Mouse (Mus musculus) midbrain, embryonic 12.5 days (tissue): Measurements from ENCODE around the gene Gabrr3. TPM values are rescaled to one million over a fixed set of nuclear protein-coding genes. Genes with fewer than 3 reads are reported as not detected.
"Not testable (repeated sequence)": the region's sequence is repeated elsewhere in the genome, so short reads cannot be mapped to it uniquely, and the experiment has no call there.

Experiments
- ATAC-seq: fragments of 200-750 bp; cut with Nextera tagmentation; 2 replicates; pipeline ENCODE4 v1.8.0; 2017; ENCODE audit warnings: low read depth, moderate TSS enrichment, moderate library complexity; ENCODE audit not compliant: low FRiP score
- H3K27ac ChIP-seq: fragments of 300-500 bp; sonication (generic); replicated peaks from 2 replicates; pipeline ENCODE4 v1.5.1; 2016; ENCODE audit warnings: mild to moderate bottlenecking
- H3K27me3 ChIP-seq: fragments of 300-500 bp; sonication (generic); 2 replicates; pipeline ENCODE4 v1.6.1; 2016; ENCODE audit warnings: mild to moderate bottlenecking
- H3K36me3 ChIP-seq: fragments of 300-500 bp; sonication (generic); 2 replicates; pipeline ENCODE4 v1.6.1; 2016
- H3K4me1 ChIP-seq: fragments of 300-500 bp; sonication (generic); 2 replicates; pipeline ENCODE4 v1.6.1; 2016
- H3K4me2 ChIP-seq: fragments of 300-500 bp; sonication (generic); replicated peaks from 2 replicates; pipeline ENCODE4 v1.6.1; 2016; ENCODE audit warnings: mild to moderate bottlenecking, moderate library complexity
- H3K4me3 ChIP-seq: fragments of 300-500 bp; sonication (generic); 2 replicates; pipeline ENCODE4 v1.5.1; 2016; ENCODE audit warnings: mild to moderate bottlenecking
- H3K9ac ChIP-seq: fragments of 300-500 bp; sonication (generic); replicated peaks from 2 replicates; pipeline ENCODE4 v1.6.1; 2016; ENCODE audit warnings: mild to moderate bottlenecking, moderate library complexity
- H3K9me3 ChIP-seq: fragments of 300-500 bp; sonication (generic); 2 replicates; pipeline ENCODE4 v1.6.1; 2016; ENCODE audit warnings: mild to moderate bottlenecking
- WGBS: fragments of 180-500 bp; shearing (Covaris S2); methylation state at CpG from one replicate; pipeline ENCODE4 v1.1.7; 2016; 5-methylcytosine and 5-hydroxymethylcytosine counted together
- polyA plus RNA-seq: library from polyadenylated mRNA; unstranded; fragments of >200 nt; fragmentation: Nextera tagmentation; extraction: Ambion mirVana; gene quantifications from 2 replicates; pipeline ENCODE4 v1.2.1, GENCODE M21; 2016

Gene Gabrr3
- polyA plus RNA-seq, 1 experiment from 2014 or later, result 0.27 TPM

DNA sequence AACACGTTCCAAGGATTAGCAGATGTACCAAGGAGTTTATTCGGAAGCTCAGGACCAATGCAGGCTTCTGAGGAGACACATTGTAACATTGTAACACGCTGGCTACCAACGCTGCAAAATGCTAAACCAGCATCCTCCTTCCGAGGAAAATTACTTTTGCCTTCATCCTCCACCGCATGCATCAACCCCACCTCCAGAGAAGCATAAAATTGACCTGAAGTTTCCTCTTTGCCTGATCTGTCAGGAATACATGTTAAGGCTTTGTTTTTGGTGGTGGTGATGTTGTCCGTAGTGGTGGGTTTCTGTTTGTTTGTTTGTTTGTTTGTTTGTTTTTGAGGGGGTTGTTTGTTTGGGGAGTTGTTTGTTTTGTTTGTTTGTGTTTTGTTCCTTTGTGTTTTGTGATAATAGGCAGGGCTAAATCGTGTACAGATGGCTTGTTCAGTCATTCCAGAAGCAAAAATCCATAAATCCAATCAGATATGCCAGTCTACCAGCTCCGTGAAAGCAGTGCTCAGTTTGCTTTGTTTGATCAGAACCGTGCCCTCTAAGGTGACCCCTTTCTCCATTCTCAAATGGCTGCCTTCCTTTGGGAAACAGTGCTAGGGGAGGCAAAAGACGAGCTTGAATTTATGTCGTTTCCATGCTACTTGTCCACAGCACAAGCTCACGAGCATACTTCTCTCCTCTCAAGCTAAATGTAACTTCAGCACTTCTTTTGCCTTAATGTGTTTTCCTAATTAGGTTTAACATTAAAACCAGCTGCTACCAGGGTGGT is 14.6 kb downstream of the Gabrr3 start:
- peak overlapping the region; percentile 25; the same call in 1 of the 2 replicates for H3K27ac ChIP-seq

DNA sequence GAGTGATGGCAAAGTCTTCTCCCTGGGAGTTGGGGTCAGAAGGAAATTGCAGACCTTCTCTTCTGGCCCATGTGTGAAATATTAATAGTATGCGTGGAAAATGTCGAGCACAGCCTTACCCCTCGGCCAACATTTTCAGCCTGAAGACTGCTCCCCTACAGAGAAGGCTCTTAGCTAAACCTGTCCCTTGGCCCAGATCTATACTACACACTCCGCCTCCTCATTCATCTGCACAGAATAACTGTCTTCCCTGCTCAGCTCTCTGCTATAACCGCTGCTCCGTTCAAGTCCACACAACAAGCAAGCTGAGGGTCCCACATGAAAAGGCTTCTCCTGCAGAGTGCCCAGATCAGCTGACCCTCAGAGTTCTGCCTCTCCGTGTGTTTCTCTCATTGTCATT is 20.8 kb downstream of the Gabrr3 start:
- no peak overlapping the region for H3K4me3 ChIP-seq
- H3K36me3 ChIP-seq, result no peaks in the 10 kb centered on the region
- H3K4me2 ChIP-seq, result no peak overlapping the region
- WGBS, result 72% methylated on average over 7 of the region's 7 CpGs
- ATAC-seq, result peak; percentile 58; the same call in 1 of the 2 replicates
- no peak overlapping the region for H3K9ac ChIP-seq
- H3K4me1 ChIP-seq, result no peaks in the 10 kb centered on the region
- H3K27me3 ChIP-seq, result no peaks in the 10 kb centered on the region
- no peak overlapping the region for H3K27ac ChIP-seq
- H3K9me3 ChIP-seq, result no peaks in the 10 kb centered on the region

More for the DNA sequence above, 14.6 kb downstream of the Gabrr3 start:
- Histone ChIP-seq H3K4me3 (no peak overlapping the region), H3K9me3 (no peaks in the 10 kb centered on the region), H3K27me3 (no peaks in the 10 kb centered on the region), H3K4me1 (peaks cover 3% of the 10 kb centered on the region; the same call in 1 of the 2 replicates), H3K4me2 (no peak overlapping the region), H3K9ac (no peak overlapping the region), H3K36me3 (no peaks in the 10 kb centered on the region)
- ATAC-seq, result peak; percentile 39; the same call in 1 of the 2 replicates
- 41% methylated on average over 13 of the region's 13 CpGs for WGBS

DNA sequence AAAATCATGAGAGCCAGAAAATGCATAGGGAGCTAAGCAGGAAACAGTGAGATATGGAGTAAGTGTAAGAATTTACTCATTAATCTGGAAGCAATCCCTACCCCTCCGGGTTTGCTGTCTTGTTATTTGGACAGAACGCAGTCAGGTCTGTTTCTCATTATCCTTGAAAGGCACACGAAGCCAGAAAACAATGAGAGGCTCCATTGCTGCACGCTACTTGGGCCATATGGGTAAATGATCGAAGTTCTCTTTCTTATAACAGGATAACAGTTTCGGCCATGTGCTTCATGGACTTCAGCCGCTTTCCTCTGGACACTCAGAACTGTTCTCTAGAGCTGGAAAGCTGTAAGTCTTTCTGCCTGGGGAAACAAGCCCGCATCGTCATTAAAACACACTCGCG is 26.0 kb downstream of the Gabrr3 start:
- H3K36me3 ChIP-seq, result no peaks in the 10 kb centered on the region
- ATAC-seq, result no peak
- WGBS, result 75% methylated on average over 11 of the region's 11 CpGs

DNA sequence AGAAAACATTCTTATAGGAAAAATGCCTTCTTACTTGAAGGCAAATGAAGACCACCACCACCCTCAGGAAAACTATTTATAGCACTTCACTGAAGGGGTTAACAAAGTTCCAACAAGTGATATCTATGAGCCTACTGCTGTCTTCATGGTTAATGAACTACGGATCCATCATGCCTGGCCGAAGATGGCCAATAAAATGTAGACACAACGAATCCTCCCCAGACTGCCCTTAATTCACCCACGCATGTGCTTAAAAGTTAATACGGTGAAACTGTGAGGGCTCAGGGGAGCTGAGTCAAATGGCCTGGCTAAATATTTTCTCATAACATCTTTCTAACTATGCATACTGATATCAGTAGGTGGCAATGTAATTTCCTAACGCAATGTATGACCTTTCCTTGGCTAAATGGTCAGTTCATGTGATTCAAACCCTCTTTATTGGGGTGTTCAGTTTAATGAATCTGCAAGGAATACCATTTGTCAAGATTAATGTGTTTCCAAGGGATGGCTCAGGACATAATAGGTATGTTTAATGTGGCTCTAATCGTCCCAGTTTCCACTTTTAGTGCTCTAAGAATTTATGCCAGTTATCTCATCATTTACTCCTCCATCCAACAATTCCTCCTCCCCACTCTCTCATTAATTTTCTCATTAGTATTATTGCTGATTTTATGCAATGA is 37.9 kb downstream of the Gabrr3 start:
- Histone ChIP-seq H3K9me3 (no peaks in the 10 kb centered on the region), H3K36me3 (no peaks in the 10 kb centered on the region), H3K27me3 (no peaks in the 10 kb centered on the region), H3K27ac (no peak overlapping the region), H3K4me3 (no peak overlapping the region), H3K4me1 (no peaks in the 10 kb centered on the region), H3K9ac (no peak overlapping the region), H3K4me2 (no peak overlapping the region)
- no peak for ATAC-seq
- 86% methylated on average over 7 of the region's 7 CpGs for WGBS

More for the DNA sequence above, 26.0 kb downstream of the Gabrr3 start:
- no peaks in the 10 kb centered on the region for H3K27me3 ChIP-seq
- H3K27ac ChIP-seq, result no peak overlapping the region; the same call in 1 of the 2 replicates
- no peaks in the 10 kb centered on the region for H3K4me1 ChIP-seq
- H3K9ac ChIP-seq, result no peak overlapping the region
- no peak overlapping the region for H3K4me3 ChIP-seq
- H3K4me2 ChIP-seq, result no peak overlapping the region
- no peaks in the 10 kb centered on the region for H3K9me3 ChIP-seq

DNA sequence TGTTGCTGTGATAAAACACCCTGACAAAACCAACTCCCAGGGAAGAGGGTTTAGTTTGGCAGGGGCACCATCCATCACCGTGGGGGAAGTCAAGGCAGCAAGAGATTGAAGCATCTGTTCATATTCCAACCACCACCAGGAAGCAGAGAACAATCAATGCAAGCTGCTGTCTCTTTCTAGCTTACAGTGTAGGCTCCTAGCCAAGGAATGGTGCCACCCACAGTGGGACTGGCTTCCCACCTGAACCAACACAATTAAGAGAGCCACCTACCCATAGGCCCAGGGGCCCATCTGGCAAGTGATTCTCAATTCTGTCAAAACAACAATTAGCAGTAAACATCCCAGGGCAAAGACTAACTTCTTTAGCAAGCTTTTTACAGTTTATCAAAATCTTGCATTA is 41.0 kb downstream of the Gabrr3 start:
- WGBS, result 81% methylated on average over 1 of the region's 1 CpGs
- H3K4me3 ChIP-seq, result no peak overlapping the region

DNA sequence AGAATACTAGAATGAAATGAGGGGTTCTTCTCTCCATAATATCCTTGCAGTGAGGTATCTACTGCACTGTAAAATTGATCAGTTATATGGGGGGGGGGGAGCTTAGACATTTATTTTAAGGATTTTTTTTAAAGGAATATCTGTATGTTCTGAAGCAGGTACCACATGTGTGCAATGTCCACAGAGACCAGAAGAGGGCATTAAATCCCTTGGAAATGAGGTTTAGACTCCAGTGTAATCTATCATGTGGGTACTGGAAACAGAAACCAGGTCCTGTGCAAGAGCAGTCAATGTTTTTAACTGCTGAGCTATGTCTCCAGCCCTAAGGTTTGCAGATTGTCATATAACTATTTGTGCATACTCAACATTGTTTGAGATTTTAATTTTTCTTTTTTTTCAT is 42.0 kb downstream of the Gabrr3 start:
- H3K4me1 ChIP-seq, result no peaks in the 10 kb centered on the region
- no peak overlapping the region for H3K4me3 ChIP-seq
- no peak overlapping the region for H3K9ac ChIP-seq
- H3K4me2 ChIP-seq, result no peak overlapping the region
- no peak overlapping the region for H3K27ac ChIP-seq
- H3K9me3 ChIP-seq, result no peaks in the 10 kb centered on the region
- ATAC-seq, result no peak
- no peaks in the 10 kb centered on the region for H3K36me3 ChIP-seq
- no peaks in the 10 kb centered on the region for H3K27me3 ChIP-seq

More for the DNA sequence above, 41.0 kb downstream of the Gabrr3 start:
- no peaks in the 10 kb centered on the region for H3K27me3 ChIP-seq
- no peak for ATAC-seq
- H3K4me2 ChIP-seq, result no peak overlapping the region
- H3K36me3 ChIP-seq, result no peaks in the 10 kb centered on the region
- no peaks in the 10 kb centered on the region for H3K9me3 ChIP-seq
- no peak overlapping the region for H3K27ac ChIP-seq
- no peaks in the 10 kb centered on the region for H3K4me1 ChIP-seq
- H3K9ac ChIP-seq, result no peak overlapping the region

DNA sequence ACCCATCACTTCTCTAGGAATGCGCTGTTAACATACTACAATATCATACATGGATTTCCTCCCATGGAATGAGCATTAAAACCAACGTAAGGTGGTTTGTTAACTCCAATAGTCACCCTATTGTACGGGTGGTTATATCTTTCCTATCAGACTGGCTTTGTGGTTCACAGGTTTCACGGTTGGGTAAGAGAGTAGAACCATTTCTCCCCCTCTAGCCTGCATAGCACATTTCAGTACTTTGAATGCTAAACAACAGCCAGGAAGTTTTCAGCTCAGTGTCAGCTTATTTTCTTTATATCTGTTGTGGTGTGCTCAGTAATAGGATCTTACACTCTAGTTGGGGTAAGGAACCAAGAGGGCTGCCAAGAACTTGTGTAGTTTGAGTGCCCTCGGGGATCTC is 44.7 kb downstream of the Gabrr3 start:
- H3K4me2 ChIP-seq, result no peak overlapping the region
- no peaks in the 10 kb centered on the region for H3K9me3 ChIP-seq
- no peaks in the 10 kb centered on the region for H3K4me1 ChIP-seq
- ATAC-seq, result no peak
- H3K4me3 ChIP-seq, result no peak overlapping the region
- no peaks in the 10 kb centered on the region for H3K27me3 ChIP-seq
- WGBS, result 88% methylated on average over 5 of the region's 5 CpGs
- no peaks in the 10 kb centered on the region for H3K36me3 ChIP-seq
- no peak overlapping the region for H3K27ac ChIP-seq
- no peak overlapping the region for H3K9ac ChIP-seq

DNA sequence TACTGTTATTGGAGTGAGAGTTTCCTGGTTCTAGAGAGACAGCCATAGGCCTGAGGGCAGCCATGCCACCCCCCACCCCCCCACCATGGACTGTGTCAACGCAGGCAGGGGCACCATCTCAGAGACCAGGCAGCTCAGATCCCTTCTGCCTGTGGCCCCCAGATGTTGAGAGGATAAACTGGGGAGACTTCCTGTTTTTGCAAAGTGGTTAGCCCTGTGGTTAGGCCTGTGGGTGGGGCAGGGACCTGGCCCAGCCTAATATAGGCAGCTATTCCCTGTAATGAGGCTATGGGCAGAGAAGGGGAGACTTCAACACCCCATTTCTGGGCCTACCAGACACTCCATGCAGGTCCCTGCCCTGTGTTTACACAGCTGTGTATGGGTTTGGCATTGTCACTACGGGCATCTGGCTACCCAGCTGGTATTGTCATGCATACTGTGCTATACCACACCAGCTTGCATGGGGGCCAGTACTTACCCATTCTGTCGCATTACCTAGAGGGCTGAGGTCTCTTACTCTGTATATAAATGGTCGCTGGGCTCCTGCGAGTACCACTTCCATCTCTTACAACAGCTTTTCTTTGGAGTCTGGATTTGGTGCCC is 52.2 kb downstream of the Gabrr3 start:
- H3K27ac ChIP-seq, H3K4me2 ChIP-seq, H3K36me3 ChIP-seq, ATAC-seq, H3K9me3 ChIP-seq, H3K4me3 ChIP-seq, H3K4me1 ChIP-seq, H3K27me3 ChIP-seq, H3K9ac ChIP-seq: not testable (repeated sequence)
- WGBS, result 73% methylated on average over 5 of the region's 5 CpGs

DNA sequence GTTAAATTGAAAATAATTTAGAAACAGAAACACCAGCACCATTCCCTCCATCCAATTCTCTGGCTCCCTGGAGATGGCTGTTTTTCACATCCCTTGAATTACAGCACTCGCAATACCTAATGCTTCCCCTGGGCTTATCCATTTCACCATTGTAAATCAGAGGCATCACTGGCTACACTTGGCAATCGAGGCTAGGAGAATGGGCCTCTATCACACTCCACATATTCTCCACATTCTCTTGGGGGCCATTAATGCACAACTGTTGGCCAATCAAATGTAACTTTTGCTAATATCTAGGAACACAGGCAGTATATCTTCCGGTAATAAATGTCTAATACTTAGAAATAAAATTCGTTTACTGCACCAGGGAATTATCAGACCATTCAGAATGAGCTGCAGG is 56.4 kb downstream of the Gabrr3 start:
- Histone ChIP-seq H3K9ac (no peak overlapping the region), H3K27ac (no peak overlapping the region), H3K4me2 (no peak overlapping the region), H3K36me3 (no peaks in the 10 kb centered on the region), H3K27me3 (no peaks in the 10 kb centered on the region), H3K4me3 (no peak overlapping the region), H3K4me1 (no peaks in the 10 kb centered on the region), H3K9me3 (0 out of 2 replicates have a peak, but pooled peaks cover 4% of the 10 kb centered on the region)
- 80% methylated on average over 4 of the region's 4 CpGs for WGBS
- no peak for ATAC-seq

DNA sequence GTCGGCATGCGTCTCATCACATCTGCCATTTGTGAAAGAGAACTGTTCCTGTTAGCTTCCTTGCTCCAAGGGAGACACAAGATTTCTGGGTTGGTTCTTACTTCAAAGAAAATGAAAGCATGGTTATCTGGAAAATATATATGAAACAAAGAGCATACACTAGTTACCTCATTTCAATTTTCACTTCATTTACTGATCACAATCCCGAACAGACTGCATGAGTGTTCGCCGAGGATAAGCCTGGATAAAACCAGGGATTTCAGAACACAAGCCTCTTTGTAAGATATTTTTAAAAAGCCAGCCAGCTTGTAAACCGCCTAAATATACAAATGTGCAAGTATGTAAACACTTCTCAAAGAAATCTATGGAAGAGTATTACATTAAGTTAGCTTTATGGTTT is 56.8 kb downstream of the Gabrr3 start:
- Histone ChIP-seq H3K4me2 (no peak overlapping the region), H3K36me3 (no peaks in the 10 kb centered on the region), H3K4me1 (no peaks in the 10 kb centered on the region), H3K9me3 (0 out of 2 replicates have a peak, but pooled peaks cover 4% of the 10 kb centered on the region), H3K4me3 (no peak overlapping the region), H3K9ac (no peak overlapping the region), H3K27me3 (no peaks in the 10 kb centered on the region), H3K27ac (no peak overlapping the region)
- WGBS, result 90% methylated on average over 6 of the region's 6 CpGs
- no peak for ATAC-seq

DNA sequence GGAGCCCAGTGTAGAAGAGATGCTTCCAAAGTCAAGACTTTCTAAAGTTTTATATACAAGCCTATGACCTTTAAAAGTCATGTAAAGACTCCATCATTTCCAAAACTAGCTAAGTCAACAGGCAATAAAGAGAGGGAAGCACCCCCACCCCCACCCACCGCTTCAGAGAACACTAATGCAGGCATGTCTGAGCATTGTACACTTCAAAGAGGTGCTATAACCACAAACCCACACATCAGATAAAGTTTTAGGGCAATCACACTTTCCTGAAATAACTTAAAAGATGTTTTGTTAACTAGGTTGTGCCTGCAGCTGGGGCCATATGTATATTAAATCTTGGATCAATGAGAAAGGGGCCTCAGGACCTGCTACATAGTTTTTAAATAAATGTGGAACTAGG is 62.7 kb downstream of the Gabrr3 start:
- no peak for ATAC-seq
- H3K4me2 ChIP-seq, result no peak overlapping the region
- H3K9ac ChIP-seq, result no peak overlapping the region
- peaks cover 4% of the 10 kb centered on the region; the same call in 1 of the 2 replicates for H3K4me1 ChIP-seq
- no peak overlapping the region for H3K27ac ChIP-seq
- WGBS, result 82% methylated on average over 1 of the region's 1 CpGs
- no peaks in the 10 kb centered on the region for H3K36me3 ChIP-seq
- H3K9me3 ChIP-seq, result 0 out of 2 replicates have a peak, but pooled peaks cover under 1% of the 10 kb centered on the region
- H3K4me3 ChIP-seq, result no peak overlapping the region
- no peaks in the 10 kb centered on the region for H3K27me3 ChIP-seq

DNA sequence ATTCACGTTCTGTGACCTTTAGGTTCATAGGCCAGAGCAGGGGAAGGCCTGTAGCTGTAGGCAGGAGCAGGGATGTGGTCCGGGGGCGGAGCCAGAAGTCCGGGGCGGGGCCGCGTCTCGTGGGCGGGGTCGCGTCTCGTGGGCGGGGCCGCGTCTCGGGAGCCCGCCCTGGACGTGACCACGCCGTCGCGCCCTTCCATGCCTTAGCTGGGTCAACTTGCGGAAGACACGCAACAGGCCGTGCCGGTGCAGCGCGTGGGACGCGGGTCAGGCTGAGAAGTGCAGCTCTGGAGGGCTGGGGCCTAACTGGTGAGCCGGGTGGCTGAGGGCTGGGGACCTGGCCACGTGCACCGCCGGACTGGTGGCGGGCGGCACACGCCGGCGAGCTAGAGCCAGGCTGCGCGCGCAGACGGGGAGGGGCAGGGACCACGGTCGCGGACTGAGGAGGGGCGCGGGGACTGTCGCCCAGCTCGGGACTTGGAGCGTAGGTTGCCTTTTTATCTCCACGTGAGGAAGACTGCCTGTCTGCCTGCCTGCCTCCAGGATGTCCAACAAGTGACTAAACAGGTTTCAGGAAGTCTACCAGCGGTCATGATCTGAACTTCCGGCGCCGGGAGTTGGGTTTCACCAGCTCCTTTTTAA is 64.6 kb downstream of the Gabrr3 start, which contains the start of gene Riox2:
Riox2 (plus strand) TSS at position 139 of the 642 bp plus-strand sequence.
- Histone ChIP-seq H3K27me3 (no peaks in the 10 kb centered on the region), H3K9ac (peak within 1 kb of the TSS; percentile 53), H3K36me3 (no peaks in the 10 kb centered on the region), H3K4me3 (peak within 1 kb of the TSS; percentile 60), H3K9me3 (no peaks in the 10 kb centered on the region), H3K27ac (no peak within 1 kb of the TSS), H3K4me2 (peak within 1 kb of the TSS; percentile 75), H3K4me1 (peaks cover 4% of the 10 kb centered on the region; the same call in 1 of the 2 replicates)
- ATAC-seq, result peak; percentile 96
- WGBS, result 2% methylated on average over 56 of the region's 56 CpGs
